Mouse (Mus musculus) ES-CJ7 (cell line): ENCODE data around the gene Ak9.
"Not testable (repeated sequence)": the region's sequence is repeated elsewhere in the genome, so short reads cannot be mapped to it uniquely, and the experiment has no call there.

Experiments
- DNase-seq: peaks from one replicate; pipeline ENCODE4 v3.0.0; 2011; ENCODE audit warnings: low read depth, low spot score

The Ak9 gene

DNA sequence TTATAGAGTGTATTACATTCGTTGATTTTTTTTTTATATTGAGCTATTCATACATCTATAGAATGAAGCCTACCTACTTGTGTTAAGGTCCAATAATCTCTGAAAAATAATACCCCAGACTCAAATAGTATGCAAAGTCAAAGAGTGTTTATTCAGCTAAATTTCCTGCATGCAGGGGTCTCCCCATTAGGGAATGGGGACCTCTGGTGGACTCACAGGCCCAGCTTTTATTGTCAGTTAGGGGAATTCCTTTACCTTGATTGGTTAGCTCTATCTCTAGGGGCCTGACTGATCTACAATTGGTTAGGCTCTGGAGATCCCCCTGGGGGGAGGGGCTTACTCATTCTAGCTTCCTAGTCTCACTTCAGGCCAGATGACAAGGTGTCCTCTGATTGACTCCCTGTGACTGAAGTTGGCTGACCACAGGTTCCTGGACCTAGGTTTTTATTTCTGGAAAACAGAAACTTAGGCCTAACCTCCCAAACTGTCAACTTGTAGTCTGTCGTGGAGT is 28.8 kb downstream of the Ak9 start:
- peak; percentile 34 for DNase-seq

- no peak for DNase-seq
These were observed 37.6 kb downstream of the Ak9 start for GRCm38 (mm10) chr10:41341346-41341745.

DNA sequence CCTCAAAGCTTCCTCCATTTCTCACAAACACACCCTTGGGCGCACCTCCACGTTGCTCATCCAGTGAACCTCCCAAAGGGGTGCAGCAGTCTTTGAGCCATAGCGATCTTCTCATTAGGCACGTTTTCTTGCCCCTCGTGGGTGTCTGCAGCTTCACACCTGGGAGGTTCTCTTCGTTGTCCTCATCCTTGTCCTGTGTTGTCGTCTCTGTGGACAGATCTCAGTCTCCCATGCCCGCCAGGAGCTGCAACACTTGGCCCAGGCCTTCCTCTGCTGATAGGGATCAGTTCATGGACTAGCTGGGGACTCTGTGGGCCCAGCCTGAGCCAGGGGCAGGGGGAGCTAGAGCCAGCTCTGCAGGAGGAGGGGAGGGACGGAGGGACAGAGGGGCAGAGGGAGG is 61.3 kb downstream of the Ak9 start:
- DNase-seq: no peak

DNA sequence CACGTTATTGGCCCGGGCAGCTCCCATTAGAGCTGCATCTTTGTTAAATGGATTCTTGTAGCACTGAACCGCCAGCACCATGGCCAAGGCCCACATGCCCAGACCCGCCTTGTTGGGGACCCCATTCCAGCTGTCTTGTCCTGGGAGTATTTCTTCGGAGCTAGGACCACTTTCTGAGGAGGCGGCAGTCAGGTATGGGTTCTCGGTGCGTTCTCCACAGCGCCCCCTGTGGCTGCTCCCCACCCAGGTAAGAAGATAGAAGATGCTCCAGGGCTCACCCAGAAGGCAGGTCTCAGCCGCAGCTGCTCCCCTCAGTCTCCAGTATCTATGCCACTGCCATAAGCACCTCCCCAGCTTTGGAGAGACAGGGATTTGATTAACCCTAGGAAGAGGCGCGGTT is 76.7 kb downstream of the Ak9 start:
- peak; percentile 74 for DNase-seq

DNA sequence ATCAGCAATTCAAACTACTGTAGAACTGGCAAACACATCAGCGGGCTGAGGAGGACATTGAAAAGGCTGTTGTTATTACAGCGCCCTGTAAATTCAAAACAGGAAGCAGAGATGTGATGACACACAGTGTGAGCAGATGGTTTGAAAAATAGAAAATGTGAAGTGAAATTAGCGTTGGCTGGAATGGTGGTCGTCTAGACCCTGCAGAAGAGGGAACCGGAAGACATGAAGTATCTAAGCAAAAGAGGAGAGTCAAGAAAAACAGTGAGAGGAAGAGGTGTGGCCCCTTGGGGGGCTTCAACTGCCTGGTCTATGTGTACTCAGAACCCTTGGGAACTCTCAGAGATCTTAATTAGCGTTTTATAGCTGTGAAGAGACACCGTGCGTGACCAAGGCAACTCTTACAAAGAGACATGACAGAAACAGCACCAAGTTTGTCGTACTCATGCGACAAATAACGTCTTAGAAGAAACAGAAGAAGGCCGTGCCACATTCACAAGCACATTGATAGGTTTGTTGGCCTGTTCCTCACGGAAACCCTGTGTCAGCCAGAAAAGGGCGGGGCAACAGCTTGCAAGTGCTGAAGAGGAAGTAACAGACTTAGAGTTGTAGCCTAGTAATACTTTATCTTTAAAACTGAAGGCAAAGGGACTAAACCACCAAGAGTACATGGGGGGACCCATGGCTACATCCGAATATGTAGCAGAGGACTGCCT is 81.9 kb downstream of the Ak9 start:
- DNase-seq: no peak

DNA sequence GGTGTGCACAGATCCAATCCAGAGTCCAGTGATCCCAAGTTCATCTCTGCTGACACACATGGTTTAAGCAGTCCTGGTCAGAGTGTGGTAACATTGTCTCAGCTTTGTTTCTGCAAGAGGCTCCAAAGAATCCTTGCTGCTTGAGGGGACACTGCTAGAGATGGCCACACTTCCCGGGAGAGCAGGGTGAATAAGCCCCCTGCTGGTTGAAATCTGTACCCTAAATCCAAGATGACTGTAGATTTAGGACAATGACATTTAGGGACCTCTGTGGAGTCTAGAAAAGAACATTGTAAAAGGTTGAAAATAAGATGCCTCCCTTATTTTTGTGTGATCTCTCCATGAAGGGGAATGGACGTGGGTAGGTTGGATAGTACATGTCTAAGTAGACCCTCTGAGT is 89.8 kb downstream of the Ak9 start:
- DNase-seq: peak; percentile 37

DNA sequence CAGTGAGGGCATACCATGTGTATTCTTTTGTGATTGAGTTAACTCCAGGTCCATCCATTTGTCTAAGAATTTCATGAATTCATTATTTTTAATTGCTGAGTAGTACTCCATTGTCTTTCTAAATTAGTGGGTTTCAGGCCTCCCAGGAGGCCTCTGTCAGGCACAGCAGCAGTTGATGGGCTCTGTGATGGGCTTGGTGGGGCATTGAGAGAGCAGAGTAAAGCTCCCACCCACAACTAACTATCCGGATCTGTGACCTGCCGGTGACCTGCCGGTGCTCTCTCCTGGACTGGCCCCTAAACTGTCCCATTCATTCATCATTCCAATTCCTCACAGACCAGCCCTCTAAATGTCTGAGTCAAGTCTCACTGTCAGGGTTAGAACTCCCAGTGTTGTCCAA is 97.3 kb downstream of the Ak9 start:
- DNase-seq: peak; percentile 94

GRCm38 (mm10) chr10:41403364-41403763 is 99.6 kb downstream of the Ak9 start:
- no peak for DNase-seq

GRCm38 (mm10) chr10:41403893-41404612 is 100.3 kb downstream of the Ak9 start:
- DNase-seq: peak; percentile 54

DNA sequence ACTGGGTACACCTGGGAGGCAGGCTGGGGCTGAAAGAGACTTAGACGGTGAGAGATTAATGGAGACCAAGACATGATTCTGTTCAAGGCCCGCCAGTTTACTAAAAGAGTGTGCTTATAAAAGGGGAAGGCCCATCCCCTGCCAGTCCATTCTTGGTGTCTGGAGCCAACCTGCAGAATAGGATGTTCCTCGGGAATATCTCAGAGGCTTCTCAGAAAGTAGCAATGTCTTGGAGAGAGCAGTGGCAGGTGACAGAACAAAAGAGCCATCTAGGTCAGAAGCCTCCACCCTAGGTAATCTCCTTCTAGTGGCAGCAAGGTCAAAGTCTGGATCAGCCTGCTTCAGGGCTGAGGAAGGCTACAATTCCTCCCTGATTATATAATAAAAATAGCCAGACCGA is 106.4 kb downstream of the Ak9 start:
- not testable (repeated sequence) for DNase-seq

GRCm38 (mm10) chr10:41410821-41411220 is 107.0 kb downstream of the Ak9 start:
- DNase-seq: peak; percentile 63

DNA sequence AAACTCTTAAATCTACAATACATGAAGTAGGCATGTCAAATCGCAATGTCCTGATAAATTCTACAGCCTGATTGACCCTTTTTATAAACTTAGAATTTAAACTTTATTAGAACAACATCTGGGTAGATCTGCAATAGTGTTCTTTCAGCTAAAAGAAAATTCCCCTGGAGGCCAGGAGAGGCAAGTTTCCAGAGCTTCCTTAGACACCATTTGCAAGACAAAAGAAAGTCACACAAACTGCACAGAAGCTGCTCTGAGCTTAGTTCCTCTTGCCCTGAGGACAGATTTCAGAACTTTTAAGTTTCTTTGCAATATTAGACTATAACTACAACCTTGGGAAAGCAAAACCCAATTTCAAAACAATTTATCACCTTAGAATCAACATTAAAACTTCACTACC is 109.7 kb downstream of the Ak9 start:
- peak; percentile 60 for DNase-seq

GRCm38 (mm10) chr10:41415368-41415767 is 111.6 kb downstream of the Ak9 start:
- peak; percentile 86 for DNase-seq

- DNase-seq: no peak
These were observed 116.9 kb downstream of the Ak9 start for GRCm38 (mm10) chr10:41420496-41421200.

GRCm38 (mm10) chr10:41423681-41424080 is 119.9 kb downstream of the Ak9 start:
- DNase-seq: no peak

DNA sequence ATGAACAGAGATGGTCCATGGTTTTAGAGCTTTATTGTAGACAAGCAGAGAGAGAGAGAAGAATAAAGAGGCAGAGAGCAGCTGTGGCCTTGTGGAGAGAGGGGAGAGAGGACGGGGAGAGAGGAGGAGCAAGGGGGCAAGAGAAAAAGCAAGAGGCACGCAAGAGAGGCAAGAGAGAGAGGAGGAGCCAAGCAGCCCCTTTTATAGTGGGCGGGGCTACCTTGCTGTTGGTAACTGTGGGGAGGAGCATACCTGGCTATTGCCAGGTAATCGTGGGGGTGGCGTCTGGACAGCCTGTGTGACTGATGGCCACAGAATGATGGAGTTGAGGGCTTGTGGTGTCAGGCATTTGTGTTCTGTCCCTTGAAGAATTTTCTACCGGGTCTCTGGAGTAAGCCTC is 122.6 kb downstream of the Ak9 start:
- DNase-seq: peak; percentile 67

DNA sequence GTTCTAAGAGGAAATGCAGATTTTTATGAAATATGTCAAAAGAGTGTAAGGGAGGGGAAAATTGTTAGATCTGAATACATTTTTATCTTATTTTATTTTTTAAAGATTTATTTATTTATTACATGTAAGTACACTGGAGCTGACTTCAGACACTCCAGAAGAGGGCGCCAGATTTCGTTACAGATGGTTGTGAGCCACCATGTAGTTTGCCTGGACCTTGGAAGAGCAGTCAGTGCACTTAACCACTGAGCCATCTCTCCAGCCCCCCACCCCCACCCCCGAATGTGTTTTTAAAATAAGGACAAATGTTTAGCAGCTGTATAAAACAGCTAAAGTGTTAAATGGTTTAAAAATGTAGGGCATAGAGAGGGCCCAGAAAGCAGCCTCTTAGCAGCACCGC is 130.8 kb downstream of the Ak9 start:
- peak; percentile 78 for DNase-seq

- peak; percentile 95 for DNase-seq
These were observed 131.4 kb downstream of the Ak9 start for GRCm38 (mm10) chr10:41435141-41435540.

- DNase-seq: no peak
These were observed 144.4 kb downstream of the Ak9 start for GRCm38 (mm10) chr10:41448216-41448615.

- peak; percentile 66 for DNase-seq
These were observed 145.9 kb downstream of the Ak9 start for GRCm38 (mm10) chr10:41449684-41450083.

- peak; percentile 96 for DNase-seq
These were observed 146.4 kb downstream of the Ak9 start, which contains the start of gene Zbtb24 for GRCm38 (mm10) chr10:41450137-41450670. Gene Zbtb24, plus strand, starts transcription at chr10:41450383.
